In genomic region chr1:43298746-43299145, GRCm38 (mm10) we compare ENCODE assay signal across 8 mouse cellular contexts.
"Had no signal": no experiment of that assay in that cellular context is flagged by ENCODE, and none has a peak within 500 bp of the region (broad histone marks: within the 10 kb centered on the region; RNA-seq: fewer than 3 reads in every experiment).

No protein-coding gene starts in this region.

- DNase-seq: right cerebral cortex, postnatal 14 days; right cerebral cortex, postnatal 25 days; right cerebral cortex, postnatal 4 days; spleen, adult 18-20 months; thymus, adult 18-20 months; thymus, postnatal 25 days; thymus, postnatal 36 days; thymus, postnatal 4 days had no signal
